Mouse (Mus musculus) layer of hippocampus, postnatal 25 days (tissue): ENCODE data around the gene E4f1. TPM values are rescaled to one million over a fixed set of nuclear protein-coding genes. Genes with fewer than 3 reads are reported as not detected.
A peak's percentile ranks its signal among the peaks of the same experiment; 100 is the strongest.
"Not testable (repeated sequence)": the region's sequence is repeated elsewhere in the genome, so short reads cannot be mapped to it uniquely, and the experiment has no call there.

Experiments used
- DNase-seq, 2 experiments: peaks; one replicate each; pipeline ENCODE4 v3.0.0; 2022; ENCODE audit warnings: mixed read lengths in 2 of 2, low spot score in 1 of 2; ENCODE audit errors: extremely low spot score in 1 of 2
- total RNA-seq, 2 experiments: library from RNA; stranded (reverse); gene quantifications; 2 replicates each; pipeline ENCODE4 v1.2.3; 2021

Gene E4f1
- total RNA-seq, 2 experiments from 2014 or later = 25.4 to 36.0 TPM

- no peak for DNase-seq
These were observed 44.2 kb downstream of the E4f1 start for GRCm38 (mm10) chr17:24425905-24426304.

GRCm38 (mm10) chr17:24425326-24425725 is 44.8 kb downstream of the E4f1 start:
- not testable (repeated sequence) for DNase-seq

GRCm38 (mm10) chr17:24424489-24424888 is 45.6 kb downstream of the E4f1 start:
- DNase-seq = no peak

GRCm38 (mm10) chr17:24423114-24423513 is 47.0 kb downstream of the E4f1 start:
- no peak for DNase-seq

- no peak for DNase-seq
These were observed 54.0 kb downstream of the E4f1 start for GRCm38 (mm10) chr17:24416051-24416652.

- DNase-seq = no peak
These were observed 55.1 kb downstream of the E4f1 start for GRCm38 (mm10) chr17:24415011-24415410.

GRCm38 (mm10) chr17:24414230-24414976 is 55.7 kb downstream of the E4f1 start, which contains the start of gene Rnps1:
Gene Rnps1 (plus strand): TSS chr17:24414565.
- DNase-seq = peak; percentile 82 to 87

- no peak for DNase-seq
These were observed 56.4 kb downstream of the E4f1 start for GRCm38 (mm10) chr17:24413557-24414211.

- no peak for DNase-seq
These were observed 62.9 kb downstream of the E4f1 start for GRCm38 (mm10) chr17:24407116-24407803.

- DNase-seq = no peak
These were observed 67.7 kb downstream of the E4f1 start for GRCm38 (mm10) chr17:24402371-24402770.

- DNase-seq = no peak
These were observed 75.7 kb downstream of the E4f1 start for GRCm38 (mm10) chr17:24394456-24394855.

Other genes with a start within 250 kb of the E4f1 start
- 10 to 100 TPM in 1 of 2 experiments, 1 to 10 TPM in 1; 8.4 to 10.0 TPM for gene Tedc2, start 249.5 kb downstream of the E4f1 start, total RNA-seq
- gene Ccnf, start 218.8 kb downstream of the E4f1 start, total RNA-seq = 1 to 10 TPM; 4.1 to 6.6 TPM
- gene Abca17, start 119.2 kb downstream of the E4f1 start, total RNA-seq = 1 to 10 TPM in 1 of 2 experiments, under 1 TPM in 1; 0.47 to 1.2 TPM
- 10 to 100 TPM; 70.7 to 75.2 TPM for gene Abca3, start 118.4 kb downstream of the E4f1 start, total RNA-seq
- 100 to 1,000 TPM; 117 to 120 TPM for gene Rnps1, start 55.7 kb downstream of the E4f1 start, total RNA-seq
- gene Eci1, start 43.7 kb downstream of the E4f1 start, total RNA-seq = 10 to 100 TPM; 23.3 to 26.9 TPM
- gene Dnase1l2, start 27.2 kb downstream of the E4f1 start, total RNA-seq = 1 to 10 TPM; 6.0 to 7.8 TPM
- 10 to 100 TPM; 61.5 to 74.6 TPM for gene Pgp, start 79 bp upstream of the E4f1 start, total RNA-seq
- gene Bricd5, start 3.6 kb upstream of the E4f1 start, total RNA-seq = 1 to 10 TPM; 1.6 to 3.5 TPM
- gene Mlst8, start 8.8 kb upstream of the E4f1 start, total RNA-seq = 10 to 100 TPM; 38.1 to 40.1 TPM
- 100 to 1,000 TPM; 143 to 165 TPM for gene Caskin1, start 18.3 kb upstream of the E4f1 start, total RNA-seq
- gene Traf7, start 57.6 kb upstream of the E4f1 start, total RNA-seq = 10 to 100 TPM; 69.9 to 88.9 TPM
- 10 to 100 TPM; 65.1 to 72.1 TPM for gene Rab26, start 63.9 kb upstream of the E4f1 start, total RNA-seq
- gene Pkd1, start 79.5 kb upstream of the E4f1 start, total RNA-seq = 10 to 100 TPM; 68.9 to 89.9 TPM
- gene Tsc2, start 162.3 kb upstream of the E4f1 start, total RNA-seq = 100 to 1,000 TPM; 150 to 186 TPM
- gene Nthl1, start 162.4 kb upstream of the E4f1 start, total RNA-seq = 1 to 10 TPM; 3.3 to 4.7 TPM
- gene Slc9a3r2, start 180.0 kb upstream of the E4f1 start, total RNA-seq = 10 to 100 TPM; 45.1 to 50.0 TPM
- gene Npw, start 188.1 kb upstream of the E4f1 start, total RNA-seq = 1 to 10 TPM; 2.1 to 2.9 TPM
- 10 to 100 TPM; 36.9 to 40.0 TPM for gene Zfp598, start 199.4 kb upstream of the E4f1 start, total RNA-seq
- gene Syngr3, start 219.6 kb upstream of the E4f1 start, total RNA-seq = 100 to 1,000 TPM; 160 to 178 TPM
- 10 to 100 TPM; 18.6 to 19.2 TPM for gene Gfer, start 225.8 kb upstream of the E4f1 start, total RNA-seq
- 1 to 10 TPM; 2.7 to 3.0 TPM for gene Noxo1, start 225.9 kb upstream of the E4f1 start, total RNA-seq
- 10 to 100 TPM; 27.7 to 29.8 TPM for gene Tbl3, start 237.3 kb upstream of the E4f1 start, total RNA-seq
- gene Rnf151, start 247.8 kb upstream of the E4f1 start, total RNA-seq = not detected
- gene Rps2, start 247.8 kb upstream of the E4f1 start, total RNA-seq = 100 to 1,000 TPM; 352 to 392 TPM